Mouse (Mus musculus) midbrain, embryonic 10.5 days (tissue): ENCODE data around the gene Fry. TPM values are rescaled to one million over a fixed set of nuclear protein-coding genes. Genes with fewer than 3 reads are reported as not detected.
A peak's percentile ranks its signal among the peaks of the same experiment; 100 is the strongest.

Experiments used
- DNase-seq: peaks from one replicate; pipeline ENCODE4 v3.0.0-alpha.2; 2017; ENCODE audit warnings: low spot score
- H3K27ac ChIP-seq: fragments of 300-500 bp; sonication (generic); replicated peaks from 2 replicates; pipeline ENCODE4 v1.5.1; 2016; ENCODE audit warnings: mild to moderate bottlenecking
- H3K27me3 ChIP-seq: fragments of 300-500 bp; sonication (generic); 2 replicates; pipeline ENCODE4 v1.6.1; 2016; ENCODE audit warnings: low read depth, mild to moderate bottlenecking; ENCODE audit not compliant: poor library complexity, severe bottlenecking
- H3K36me3 ChIP-seq: fragments of 300-500 bp; sonication (generic); 2 replicates; pipeline ENCODE4 v1.6.1; 2016; ENCODE audit warnings: mild to moderate bottlenecking, moderate library complexity
- H3K4me1 ChIP-seq: fragments of 300-500 bp; sonication (generic); 2 replicates; pipeline ENCODE4 v1.6.1; 2016
- H3K4me3 ChIP-seq: fragments of 300-500 bp; sonication (generic); 2 replicates; pipeline ENCODE4 v1.5.1; 2016; ENCODE audit warnings: mild to moderate bottlenecking, moderate library complexity
- H3K9me3 ChIP-seq: fragments of 300-500 bp; sonication (generic); replicated peaks from 2 replicates; pipeline ENCODE4 v1.6.1; 2016; ENCODE audit warnings: mild to moderate bottlenecking
- WGBS: fragments of 180-500 bp; shearing (Covaris S2); methylation state at CpG from one replicate; pipeline ENCODE4 v1.1.7; 2016; 5-methylcytosine and 5-hydroxymethylcytosine counted together
- polyA plus RNA-seq: library from polyadenylated mRNA; unstranded; fragments of >200 nt; fragmentation: Nextera tagmentation; extraction: Ambion mirVana; gene quantifications from 2 replicates; pipeline ENCODE4 v1.2.1, GENCODE M21; 2016

Gene Fry
- polyA plus RNA-seq, 1 experiment from 2014 or later = 3.4 TPM

DNA sequence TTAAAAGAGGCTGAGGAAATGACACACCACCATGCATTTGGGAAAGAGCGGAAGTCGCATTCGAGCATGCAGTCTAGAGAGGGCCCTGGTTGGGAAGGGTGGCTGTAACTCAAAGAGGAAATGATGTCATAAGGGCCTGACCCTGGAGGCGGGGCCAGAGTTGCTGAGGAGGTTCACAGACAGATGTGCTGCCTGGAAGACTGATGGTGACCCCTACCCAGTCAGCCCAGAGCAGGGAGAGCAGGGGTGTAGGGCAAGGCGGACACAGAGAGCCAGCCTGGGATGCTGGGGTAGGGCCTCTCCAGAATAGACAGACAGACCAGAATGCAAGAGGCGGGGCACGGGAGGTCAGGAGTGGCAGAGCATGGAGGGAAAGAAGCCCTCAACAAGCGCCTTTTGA, 290.5 kb downstream of the Fry start:
- no peak for DNase-seq
- no peaks in the 10 kb centered on the region for H3K9me3 ChIP-seq
- H3K4me3 ChIP-seq = no peak overlapping the region
- H3K4me1 ChIP-seq = peaks cover 6% of the 10 kb centered on the region; the same call in 1 of the 2 replicates
- 81% methylated on average over 8 of the region's 8 CpGs for WGBS
- H3K27ac ChIP-seq = no peak overlapping the region
- H3K36me3 ChIP-seq = no peaks in the 10 kb centered on the region
- no peaks in the 10 kb centered on the region for H3K27me3 ChIP-seq

DNA sequence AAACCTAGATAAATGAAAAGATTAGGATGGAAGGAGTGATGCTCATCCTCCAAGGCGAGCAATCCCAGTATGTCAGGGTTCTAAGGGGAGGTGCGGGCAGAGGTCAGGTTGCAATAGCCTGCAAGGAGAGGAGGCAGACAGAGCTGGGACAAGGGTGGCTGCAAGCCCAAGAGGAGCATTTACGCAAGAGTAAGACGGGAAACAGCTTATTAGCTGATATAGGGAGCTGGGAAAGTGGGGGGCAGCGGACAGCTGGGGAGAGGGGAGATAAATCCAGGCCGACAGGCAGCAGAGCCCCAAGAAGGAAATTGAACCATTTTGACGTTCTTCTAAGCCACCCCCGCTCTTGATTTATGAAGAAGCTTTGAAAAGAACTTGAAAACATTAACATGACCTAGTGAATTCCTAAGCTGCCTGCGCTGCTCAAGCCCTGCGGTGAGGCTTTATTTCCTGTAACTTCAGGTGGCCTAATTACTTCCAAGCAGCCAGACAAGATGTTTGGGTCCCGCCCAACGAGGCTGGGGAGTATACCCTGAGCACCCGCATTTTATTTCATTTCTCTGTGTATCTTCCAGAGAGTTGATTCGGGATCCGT, 291.1 kb downstream of the Fry start:
- H3K4me3 ChIP-seq = no peak overlapping the region
- WGBS = 74% methylated on average over 15 of the region's 15 CpGs
- H3K36me3 ChIP-seq = peaks cover 3% of the 10 kb centered on the region; the same call in 1 of the 2 replicates
- no peak for DNase-seq
- H3K9me3 ChIP-seq = peaks cover 2% of the 10 kb centered on the region
- H3K4me1 ChIP-seq = peaks cover 6% of the 10 kb centered on the region; the same call in 1 of the 2 replicates
- no peaks in the 10 kb centered on the region for H3K27me3 ChIP-seq
- no peak overlapping the region for H3K27ac ChIP-seq

DNA sequence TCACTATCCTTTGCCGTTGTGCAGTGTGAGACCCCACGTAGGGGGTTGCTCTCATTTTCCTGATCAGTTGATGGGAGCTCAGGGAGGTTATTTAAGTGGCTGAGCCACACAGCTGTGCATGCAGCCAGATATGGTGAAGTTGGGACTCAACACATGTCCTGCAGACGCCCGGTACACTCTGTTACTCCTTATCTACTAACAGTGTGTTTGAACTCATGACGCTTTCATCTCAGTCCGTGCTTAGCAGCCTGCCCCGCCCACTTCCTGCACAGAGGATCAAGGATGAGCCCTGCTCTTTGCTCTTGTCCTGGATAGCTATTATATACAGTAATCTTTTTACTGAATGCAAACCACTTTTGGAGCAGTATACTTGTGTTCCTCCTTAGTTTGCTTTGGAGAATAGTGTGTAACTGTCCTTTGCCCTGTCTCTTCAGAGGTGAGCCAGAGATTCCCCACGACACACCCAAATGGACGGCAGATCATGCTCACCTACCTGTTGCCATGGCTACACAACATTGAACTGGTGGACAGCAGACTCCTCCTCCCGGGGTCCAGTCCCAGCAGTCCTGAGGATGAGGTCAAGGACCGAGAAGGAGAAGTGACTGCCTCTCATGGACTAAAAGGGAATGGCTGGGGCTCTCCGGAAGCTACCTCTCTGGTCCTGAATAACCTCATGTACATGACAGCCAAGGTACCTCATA, 294.5 kb downstream of the Fry start:
- DNase-seq = no peak
- peaks cover 6% of the 10 kb centered on the region; the same call in 1 of the 2 replicates for H3K4me1 ChIP-seq
- WGBS = 85% methylated on average over 12 of the region's 12 CpGs
- H3K9me3 ChIP-seq = peaks cover 12% of the 10 kb centered on the region
- H3K36me3 ChIP-seq = peaks cover 8% of the 10 kb centered on the region; the same call in 1 of the 2 replicates
- no peaks in the 10 kb centered on the region for H3K27me3 ChIP-seq
- no peak overlapping the region for H3K27ac ChIP-seq
- no peak overlapping the region for H3K4me3 ChIP-seq

DNA sequence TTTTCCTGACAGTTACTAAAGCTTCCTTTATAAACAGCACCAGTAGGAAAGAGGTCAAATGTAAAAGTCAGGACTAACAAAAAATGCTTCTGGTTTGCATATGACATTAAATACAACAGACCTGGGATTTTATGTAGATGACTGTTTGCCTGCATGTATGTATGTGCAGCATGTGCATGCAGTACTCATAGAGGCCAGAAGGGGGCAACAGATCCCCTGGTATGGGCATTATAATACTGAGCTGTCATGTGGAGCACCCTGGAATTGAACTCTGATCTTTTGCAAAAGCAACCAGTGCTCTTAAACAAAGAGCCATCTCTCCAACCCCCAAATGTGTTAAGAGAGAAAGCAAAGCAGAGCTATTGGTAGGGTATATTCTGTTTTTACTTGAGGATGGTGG, 296.4 kb downstream of the Fry start:
- H3K27ac ChIP-seq = no peak overlapping the region
- H3K4me1 ChIP-seq = no peaks in the 10 kb centered on the region
- no peak overlapping the region for H3K4me3 ChIP-seq
- H3K27me3 ChIP-seq = no peaks in the 10 kb centered on the region
- DNase-seq = no peak
- H3K36me3 ChIP-seq = peaks cover 8% of the 10 kb centered on the region; the same call in 1 of the 2 replicates
- peaks cover 12% of the 10 kb centered on the region for H3K9me3 ChIP-seq

DNA sequence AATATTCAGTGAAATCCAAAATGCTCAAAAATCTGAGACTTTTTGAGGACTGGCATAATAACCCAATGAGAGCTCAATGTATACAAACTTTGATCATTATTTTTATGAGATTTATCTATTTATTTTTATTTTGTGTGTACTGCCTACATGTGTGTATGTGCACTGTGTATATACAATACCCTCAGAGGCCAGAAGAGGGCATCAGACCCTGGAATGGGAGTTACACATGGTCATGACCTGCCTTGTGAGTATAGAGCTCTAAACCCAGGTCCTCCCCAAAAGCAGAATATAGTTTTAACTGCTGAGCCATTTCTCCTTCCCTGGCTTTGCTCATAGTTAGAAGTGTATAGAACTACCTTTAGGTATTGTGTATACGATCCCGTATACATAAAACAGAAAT, 298.8 kb downstream of the Fry start:
- H3K36me3 ChIP-seq = peaks cover 8% of the 10 kb centered on the region; the same call in 1 of the 2 replicates
- no peak overlapping the region for H3K4me3 ChIP-seq
- WGBS = 99% methylated on average over 2 of the region's 2 CpGs
- DNase-seq = no peak
- H3K9me3 ChIP-seq = peaks cover 12% of the 10 kb centered on the region
- H3K4me1 ChIP-seq = no peaks in the 10 kb centered on the region
- no peaks in the 10 kb centered on the region for H3K27me3 ChIP-seq
- no peak overlapping the region for H3K27ac ChIP-seq

DNA sequence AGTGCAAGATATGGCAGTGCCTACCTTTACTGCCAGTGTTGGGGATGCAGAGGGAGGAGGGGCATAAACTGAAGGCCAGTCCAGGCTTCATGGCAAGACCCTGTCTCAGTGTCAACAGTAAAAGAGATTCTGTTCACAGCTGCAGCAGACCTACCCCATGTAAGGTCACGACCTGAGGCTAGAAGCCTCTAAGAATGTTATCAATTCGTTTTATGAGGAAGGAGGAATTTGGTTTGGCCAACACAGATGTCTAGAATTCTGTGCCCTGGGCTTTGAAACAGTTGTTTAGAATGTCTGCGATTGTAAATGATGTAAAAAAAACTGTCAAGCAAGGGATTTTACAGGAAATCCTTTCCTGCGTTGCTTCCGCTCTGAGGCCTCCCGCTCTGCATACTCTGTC, 299.6 kb downstream of the Fry start:
- H3K27ac ChIP-seq = no peak overlapping the region
- 73% methylated on average over 6 of the region's 6 CpGs for WGBS
- no peak overlapping the region for H3K4me3 ChIP-seq
- H3K9me3 ChIP-seq = peaks cover 12% of the 10 kb centered on the region
- peaks cover 8% of the 10 kb centered on the region; the same call in 1 of the 2 replicates for H3K36me3 ChIP-seq
- no peaks in the 10 kb centered on the region for H3K4me1 ChIP-seq
- DNase-seq = no peak
- H3K27me3 ChIP-seq = no peaks in the 10 kb centered on the region

DNA sequence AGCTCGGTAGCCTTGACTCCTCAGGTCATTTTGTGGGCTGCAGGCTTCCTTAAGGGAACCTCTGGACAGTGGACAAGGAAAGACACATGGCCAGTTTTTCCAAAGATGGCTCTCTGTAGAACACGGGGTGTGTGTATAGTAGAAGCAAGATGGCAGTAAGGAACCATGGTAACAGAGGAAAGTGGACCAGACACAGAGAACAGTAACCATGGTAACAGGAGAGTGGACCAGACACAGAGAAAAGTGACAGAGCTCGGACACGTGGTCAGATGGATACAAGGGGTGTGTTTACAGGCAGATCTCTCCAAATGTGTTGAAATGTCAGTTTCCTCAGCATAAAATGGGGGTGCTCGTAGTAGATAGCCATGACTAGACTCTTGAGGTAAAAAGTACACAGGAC, 306.6 kb downstream of the Fry start:
- DNase-seq = no peak
- WGBS = 85% methylated on average over 5 of the region's 5 CpGs
- Histone ChIP-seq H3K4me1 (no peaks in the 10 kb centered on the region), H3K27me3 (no peaks in the 10 kb centered on the region), H3K9me3 (no peaks in the 10 kb centered on the region), H3K36me3 (no peaks in the 10 kb centered on the region), H3K27ac (no peak overlapping the region), H3K4me3 (no peak overlapping the region)

DNA sequence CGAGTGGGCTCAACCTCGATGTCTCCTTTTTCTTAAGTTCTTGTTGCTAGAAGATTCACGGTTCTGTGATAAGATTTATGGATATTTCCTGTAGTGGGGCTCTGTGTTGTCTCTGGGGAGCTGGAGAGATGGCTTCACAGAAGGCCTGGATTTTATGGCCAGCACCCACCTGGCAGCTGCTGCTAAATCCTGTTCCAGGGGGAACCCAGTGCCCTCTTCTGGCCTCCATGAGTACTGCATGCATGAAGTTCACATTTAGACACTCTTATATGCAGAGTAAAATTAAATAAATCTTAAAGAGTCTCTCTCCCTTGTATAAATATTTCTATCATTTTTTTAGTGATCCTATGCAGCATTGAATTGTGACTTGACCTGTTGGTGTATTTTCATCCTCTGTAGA, 308.1 kb downstream of the Fry start:
- no peaks in the 10 kb centered on the region for H3K27me3 ChIP-seq
- WGBS = 95% methylated on average over 3 of the region's 3 CpGs
- H3K27ac ChIP-seq = no peak overlapping the region
- H3K4me1 ChIP-seq = no peaks in the 10 kb centered on the region
- H3K4me3 ChIP-seq = no peak overlapping the region
- DNase-seq = no peak
- H3K36me3 ChIP-seq = no peaks in the 10 kb centered on the region
- no peaks in the 10 kb centered on the region for H3K9me3 ChIP-seq

DNA sequence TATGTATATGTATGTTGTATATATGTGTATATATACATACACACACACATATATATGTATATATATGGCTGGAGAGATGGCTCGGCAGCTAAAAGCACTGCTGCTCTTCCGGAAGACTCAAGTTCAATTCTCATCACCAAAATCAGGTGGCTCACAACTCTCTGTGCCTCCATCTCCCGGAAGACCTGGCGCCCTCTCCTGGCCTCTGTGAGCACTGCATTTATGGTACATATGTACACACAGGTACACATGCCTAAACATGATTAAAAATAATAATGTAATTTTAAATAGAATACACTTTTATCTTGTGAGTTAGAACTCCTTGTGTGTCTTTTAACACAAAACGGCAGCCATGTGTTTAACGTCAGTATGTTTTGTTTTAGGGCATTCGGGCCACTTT, 312.8 kb downstream of the Fry start:
- H3K9me3 ChIP-seq = peaks cover 7% of the 10 kb centered on the region; the same call in 1 of the 2 replicates
- H3K36me3 ChIP-seq = peaks cover 4% of the 10 kb centered on the region; the same call in 1 of the 2 replicates
- H3K4me3 ChIP-seq = no peak overlapping the region
- peaks cover under 1% of the 10 kb centered on the region for H3K4me1 ChIP-seq
- WGBS = 93% methylated on average over 7 of the region's 7 CpGs
- no peaks in the 10 kb centered on the region for H3K27me3 ChIP-seq
- no peak overlapping the region for H3K27ac ChIP-seq
- no peak for DNase-seq

DNA sequence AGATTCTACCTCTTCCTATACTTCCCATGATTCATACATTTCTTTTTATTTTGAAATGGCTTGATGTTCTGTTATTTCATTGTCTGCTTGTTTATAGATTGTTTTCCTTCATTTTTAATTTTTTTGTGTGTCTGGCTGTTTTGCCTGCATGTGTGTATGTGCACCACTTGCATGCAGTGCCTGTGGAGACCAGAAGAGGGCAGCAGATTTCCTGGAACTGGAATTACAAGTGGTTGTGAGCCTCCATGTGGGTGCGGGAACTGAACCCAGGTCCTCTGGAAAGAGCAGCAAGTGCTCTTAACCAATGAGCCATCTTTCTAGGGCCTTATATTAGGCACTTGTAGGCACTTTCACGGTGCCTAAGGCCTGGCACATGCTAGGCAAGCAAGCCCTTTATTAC, 314.5 kb downstream of the Fry start:
- H3K4me1 ChIP-seq = peaks cover 9% of the 10 kb centered on the region
- H3K9me3 ChIP-seq = peaks cover 7% of the 10 kb centered on the region; the same call in 1 of the 2 replicates
- DNase-seq = no peak
- peaks cover 4% of the 10 kb centered on the region; the same call in 1 of the 2 replicates for H3K36me3 ChIP-seq
- peaks cover 8% of the 10 kb centered on the region; the same call in 1 of the 2 replicates for H3K27me3 ChIP-seq
- H3K27ac ChIP-seq = no peak overlapping the region
- 97% methylated on average over 2 of the region's 2 CpGs for WGBS
- no peak overlapping the region for H3K4me3 ChIP-seq

DNA sequence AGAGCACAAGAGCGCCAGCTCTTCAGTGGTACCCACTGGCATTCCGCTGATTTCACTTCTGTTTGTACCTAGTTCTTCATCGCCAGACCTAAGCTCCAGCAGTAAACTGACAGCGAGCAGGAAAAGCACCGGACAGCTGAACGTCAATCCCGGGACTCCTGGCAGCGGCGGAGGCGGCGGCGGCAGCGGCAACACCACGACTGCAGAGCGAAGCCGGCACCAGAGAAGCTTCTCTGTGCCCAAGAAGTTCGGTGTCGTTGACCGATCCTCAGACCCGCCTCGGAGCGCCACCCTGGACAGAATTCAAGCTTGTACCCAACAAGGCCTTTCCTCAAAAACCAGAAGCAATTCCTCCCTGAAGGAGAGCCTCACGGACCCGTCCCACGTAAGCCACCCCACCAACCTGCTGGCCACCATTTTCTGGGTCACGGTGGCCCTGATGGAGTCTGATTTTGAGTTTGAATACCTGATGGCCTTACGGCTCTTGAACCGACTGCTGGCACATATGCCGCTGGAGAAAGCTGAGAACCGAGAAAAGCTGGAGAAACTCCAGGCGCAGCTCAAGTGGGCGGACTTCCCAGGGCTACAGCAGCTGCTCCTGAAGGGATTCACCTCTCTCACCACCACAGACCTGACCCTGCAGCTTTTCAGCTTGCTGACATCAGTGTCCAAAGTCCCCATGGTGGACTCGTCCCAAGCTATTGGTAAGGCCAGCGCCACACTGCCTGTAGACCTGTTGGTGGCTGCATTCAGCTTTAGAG, 318.4 kb downstream of the Fry start:
- DNase-seq = peak; percentile 32
- Histone ChIP-seq H3K27ac (0 out of 2 replicates have a peak overlapping the region, but pooled peaks have one; percentile 3), H3K9me3 (peaks cover 7% of the 10 kb centered on the region; the same call in 1 of the 2 replicates), H3K36me3 (peaks cover 4% of the 10 kb centered on the region; the same call in 1 of the 2 replicates), H3K27me3 (peaks cover 8% of the 10 kb centered on the region; the same call in 1 of the 2 replicates), H3K4me3 (peak overlapping the region; percentile 50), H3K4me1 (peaks cover 9% of the 10 kb centered on the region)
- WGBS = 24% methylated on average over 34 of the region's 34 CpGs

DNA sequence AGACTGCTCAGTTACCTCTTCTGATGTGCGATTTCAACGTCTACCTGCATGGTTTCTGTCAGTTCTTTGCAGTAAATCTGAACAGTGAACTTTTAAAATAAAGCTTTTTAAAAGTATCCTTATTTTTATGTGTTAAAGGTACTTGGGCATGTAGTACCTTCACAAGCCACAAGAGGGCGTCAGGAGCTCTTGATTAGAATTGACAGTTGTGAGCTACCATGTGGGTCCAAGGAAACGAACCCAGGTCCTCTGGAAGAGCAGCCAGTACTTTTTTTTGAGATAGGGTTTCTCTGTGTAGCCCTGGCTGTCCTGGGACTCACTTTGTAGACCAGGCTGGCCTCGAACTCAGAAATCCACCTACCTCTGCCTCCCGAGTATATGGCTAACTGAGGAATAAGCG, 323.2 kb downstream of the Fry start:
- Histone ChIP-seq H3K27me3 (peaks cover 6% of the 10 kb centered on the region; the same call in 1 of the 2 replicates), H3K36me3 (no peaks in the 10 kb centered on the region), H3K9me3 (no peaks in the 10 kb centered on the region), H3K27ac (no peak overlapping the region), H3K4me1 (peaks cover 7% of the 10 kb centered on the region), H3K4me3 (no peak overlapping the region)
- 40% methylated on average over 7 of the region's 7 CpGs for WGBS
- DNase-seq = peak; percentile 55
